Mouse (Mus musculus) hindbrain, postnatal 0 days (tissue): ENCODE results near the gene Msgn1. TPM values are rescaled to one million over a fixed set of nuclear protein-coding genes. Genes with fewer than 3 reads are reported as not detected.

ENCODE experiments used
- ATAC-seq: fragments of 200-750 bp; cut with Nextera tagmentation; 2 replicates; pipeline ENCODE4 v1.8.0; 2017; ENCODE audit warnings: mild to moderate bottlenecking, moderate TSS enrichment, moderate library complexity
- DNase-seq: peaks from one replicate; pipeline ENCODE4 v3.0.0-alpha.2; 2015; ENCODE audit warnings: low spot score
- H3K27ac ChIP-seq: fragments of 300-500 bp; sonication (generic); 2 replicates; pipeline ENCODE4 v1.5.1; 2014; ENCODE audit warnings: mild to moderate bottlenecking
- H3K27me3 ChIP-seq: fragments of 300-500 bp; sonication (generic); 2 replicates; pipeline ENCODE4 v1.6.1; 2014; ENCODE audit warnings: low read length, mixed read lengths; ENCODE audit not compliant: insufficient read depth
- H3K36me3 ChIP-seq: fragments of 300-500 bp; sonication (generic); 2 replicates; pipeline ENCODE4 v1.6.1; 2014; ENCODE audit warnings: low read length, mixed read lengths; ENCODE audit not compliant: insufficient read depth
- H3K4me1 ChIP-seq: fragments of 300-500 bp; sonication (generic); 2 replicates; pipeline ENCODE4 v1.6.1; 2014; ENCODE audit warnings: antibody characterized with exemption, low read length, mixed read lengths; ENCODE audit not compliant: insufficient read depth
- H3K4me2 ChIP-seq: fragments of 300-500 bp; sonication (generic); 2 replicates; pipeline ENCODE4 v1.6.1; 2014; ENCODE audit warnings: low read depth, mild to moderate bottlenecking, low read length, moderate library complexity, mixed read lengths
- H3K4me3 ChIP-seq: fragments of 300-500 bp; sonication (generic); 2 replicates; pipeline ENCODE4 v1.5.1; 2014; ENCODE audit warnings: low read length
- H3K9ac ChIP-seq: fragments of 300-500 bp; sonication (generic); replicated peaks from 2 replicates; pipeline ENCODE4 v1.6.1; 2014; ENCODE audit warnings: mild to moderate bottlenecking, low read length, moderate library complexity, mixed read lengths
- H3K9me3 ChIP-seq: fragments of 300-500 bp; sonication (generic); 2 replicates; pipeline ENCODE4 v1.6.1; 2016; ENCODE audit warnings: low read length, mixed read lengths
- CTCF ChIP-seq: IDR thresholded peaks from 2 replicates; pipeline ENCODE4 v1.5.1; 2016; ENCODE audit warnings: antibody characterized with exemption, control low read depth, low read depth
- WGBS: fragments of 180-500 bp; shearing (Covaris S2); extraction: QIAGEN DNeasy Blood & Tissue Kit; methylation state at CpG from one replicate; pipeline ENCODE4 v1.1.7; 2014; 5-methylcytosine and 5-hydroxymethylcytosine counted together
- polyA plus RNA-seq: library from polyadenylated mRNA; unstranded; fragments of >200 nt; fragmentation: Nextera tagmentation; extraction: Ambion mirVana; gene quantifications from 2 replicates; pipeline ENCODE4 v1.2.1, GENCODE M21; 2015
- total RNA-seq: library from RNA; depleted of rRNA; stranded (reverse); fragments of >200 nt; gene quantifications from 2 replicates; pipeline ENCODE4 v1.2.3, GENCODE M21; 2014

Msgn1 gene
- total and polyA plus RNA-seq, 2 experiments from 2014 or later, result not detected

GRCm38 (mm10) chr12:11214776-11215175 lies 6.0 kb upstream of the Msgn1 start:
- Histone ChIP-seq H3K4me2 (no peak overlapping the region), H3K36me3 (no peaks in the 10 kb centered on the region), H3K27me3 (no peaks in the 10 kb centered on the region), H3K4me1 (no peaks in the 10 kb centered on the region), H3K9ac (no peak overlapping the region), H3K9me3 (no peaks in the 10 kb centered on the region), H3K27ac (no peak overlapping the region), H3K4me3 (no peak overlapping the region)
- TF ChIP-seq CTCF, result no peak
- no peak for ATAC-seq
- DNase-seq, result no peak

DNA sequence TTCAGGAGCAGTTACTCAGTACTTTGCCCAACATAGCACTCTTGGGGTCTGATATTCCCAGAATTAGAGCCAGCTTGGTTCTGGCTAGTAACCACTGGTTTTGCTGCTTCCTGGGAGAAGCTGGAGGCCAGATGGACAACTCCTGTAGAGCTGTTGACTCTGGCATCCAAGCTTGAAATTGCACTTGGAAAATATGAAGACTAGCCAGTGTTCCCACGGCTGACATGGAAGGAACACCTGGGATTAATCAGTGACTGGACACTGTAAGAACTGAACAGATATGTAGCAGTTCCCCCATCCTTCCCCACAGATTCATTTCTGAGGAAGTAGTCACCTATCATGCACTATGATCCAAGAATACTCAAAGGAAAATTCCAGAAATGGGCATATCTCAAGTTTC lies 4.1 kb upstream of the Msgn1 start:
- DNase-seq (no peak), ATAC-seq (no peak)
- Histone ChIP-seq H3K9me3 (no peaks in the 10 kb centered on the region), H3K27me3 (no peaks in the 10 kb centered on the region), H3K4me3 (no peak overlapping the region), H3K4me2 (no peak overlapping the region), H3K36me3 (no peaks in the 10 kb centered on the region), H3K4me1 (no peaks in the 10 kb centered on the region), H3K27ac (no peak overlapping the region), H3K9ac (no peak overlapping the region)
- WGBS, result 74% methylated on average over 1 of the region's 1 CpGs
- TF ChIP-seq CTCF, result no peak

DNA sequence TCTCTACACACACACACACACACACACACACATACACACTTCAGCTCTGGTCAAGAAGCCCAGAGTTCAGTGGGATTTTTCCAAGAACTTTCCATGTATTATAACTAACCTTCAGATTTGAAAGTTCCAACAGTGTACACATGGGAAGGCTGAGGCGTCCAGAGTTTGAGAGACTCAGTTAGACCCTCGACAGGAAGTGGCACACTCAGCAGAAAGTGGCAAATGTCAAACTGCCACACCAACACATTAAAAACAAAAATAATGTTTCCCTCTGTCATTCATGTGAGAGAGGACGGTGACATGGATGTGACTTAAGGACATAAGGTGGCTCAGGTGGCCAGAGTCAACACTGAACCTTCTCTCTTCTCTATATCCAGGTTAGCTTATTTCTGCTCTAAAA lies 1.6 kb upstream of the Msgn1 start:
- DNase-seq (no peak), ATAC-seq (no peak)
- Histone ChIP-seq H3K4me3 (no peak overlapping the region), H3K27ac (no peak overlapping the region), H3K9ac (no peak overlapping the region), H3K27me3 (no peaks in the 10 kb centered on the region), H3K9me3 (no peaks in the 10 kb centered on the region), H3K36me3 (no peaks in the 10 kb centered on the region), H3K4me2 (no peak overlapping the region), H3K4me1 (no peaks in the 10 kb centered on the region)
- 86% methylated on average over 3 of the region's 3 CpGs for WGBS
- TF ChIP-seq CTCF, result no peak

GRCm38 (mm10) chr12:11209636-11210035 lies 864 bp upstream of the Msgn1 start:
- no peaks in the 10 kb centered on the region for H3K27me3 ChIP-seq
- 85% methylated on average over 5 of the region's 5 CpGs for WGBS
- no peak for TF ChIP-seq CTCF

DNA sequence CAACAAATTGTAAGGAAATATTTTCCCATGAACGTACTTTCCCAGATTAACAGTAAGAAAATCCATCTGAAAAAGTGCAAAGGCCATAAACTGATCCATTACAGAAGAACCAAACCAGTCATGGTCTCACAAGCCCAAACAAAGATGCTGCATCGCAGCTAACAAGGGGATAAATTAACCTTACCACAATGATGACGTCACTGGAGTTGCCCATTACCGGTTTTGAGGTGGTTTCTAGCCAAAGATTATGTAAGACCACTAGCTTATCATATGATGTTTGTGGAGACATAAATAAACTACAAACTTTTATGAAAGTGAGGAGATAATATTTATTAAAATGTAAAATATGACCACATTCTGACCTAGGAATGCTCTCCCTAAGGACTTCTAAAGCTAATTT lies 2.5 kb downstream of the Msgn1 start:
- H3K27me3 ChIP-seq, result no peaks in the 10 kb centered on the region
- no peak overlapping the region for H3K4me2 ChIP-seq
- H3K27ac ChIP-seq, result no peak overlapping the region
- H3K4me3 ChIP-seq, result no peak overlapping the region
- H3K4me1 ChIP-seq, result no peaks in the 10 kb centered on the region
- DNase-seq, result no peak
- H3K36me3 ChIP-seq, result no peaks in the 10 kb centered on the region
- no peaks in the 10 kb centered on the region for H3K9me3 ChIP-seq
- no peak for ATAC-seq
- no peak overlapping the region for H3K9ac ChIP-seq
- TF ChIP-seq CTCF, result no peak
- WGBS, result 79% methylated on average over 4 of the region's 4 CpGs

More at GRCm38 (mm10) chr12:11209636-11210035, 864 bp upstream of the Msgn1 start:
- Histone ChIP-seq H3K9me3 (no peaks in the 10 kb centered on the region), H3K27ac (no peak overlapping the region), H3K4me1 (no peaks in the 10 kb centered on the region), H3K36me3 (no peaks in the 10 kb centered on the region), H3K4me3 (no peak overlapping the region), H3K4me2 (no peak overlapping the region), H3K9ac (no peak overlapping the region)
- ATAC-seq (no peak), DNase-seq (no peak)

DNA sequence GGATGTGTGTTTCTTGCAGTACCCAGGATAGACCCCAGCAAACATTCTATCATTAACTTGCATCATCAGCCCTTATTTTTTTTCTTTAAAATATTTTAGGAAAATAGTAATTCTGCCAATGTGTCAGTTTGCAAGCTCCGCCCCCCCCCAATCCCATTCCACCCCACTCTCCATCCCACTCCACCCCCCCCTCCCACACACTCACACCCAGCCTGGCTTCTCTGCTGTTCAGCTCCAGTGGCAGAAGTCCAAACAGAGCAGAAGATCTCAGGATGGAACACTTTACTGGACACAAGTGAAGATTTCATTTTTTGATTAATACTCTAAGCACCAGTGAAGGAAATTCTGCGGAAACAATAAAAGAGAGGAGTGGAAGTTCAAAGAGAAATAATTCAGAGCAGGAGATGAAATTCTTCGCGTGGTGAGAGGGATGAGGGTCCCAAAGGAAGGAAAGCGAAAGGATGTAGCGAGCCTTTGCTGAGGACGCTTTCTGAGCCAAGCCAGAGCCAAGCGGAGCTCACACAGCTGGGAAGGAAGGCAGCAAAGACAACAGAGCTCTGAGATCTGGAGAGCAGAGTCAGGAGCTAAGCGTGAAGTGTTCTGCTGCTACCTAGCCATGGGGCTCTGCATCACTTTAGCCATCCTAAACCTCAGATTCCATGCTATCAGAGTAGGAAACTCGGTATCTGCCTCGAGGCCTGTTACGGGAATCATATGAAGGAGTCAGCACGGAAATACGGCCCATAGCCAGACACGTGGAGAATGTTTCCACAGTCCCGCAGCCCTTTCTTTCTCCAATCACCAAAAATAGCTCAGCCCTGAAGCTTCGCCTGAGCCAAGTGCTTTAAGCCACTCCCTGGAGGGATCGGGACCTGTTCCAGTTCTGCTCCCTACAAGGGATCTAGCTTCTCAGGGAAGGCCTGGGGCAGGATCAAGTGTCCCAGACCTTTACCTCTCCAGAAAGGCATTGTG lies 4.8 kb downstream of the Msgn1 start:
- ATAC-seq (no peak), DNase-seq (peak; percentile 12)
- Histone ChIP-seq H3K36me3 (no peaks in the 10 kb centered on the region), H3K4me1 (no peaks in the 10 kb centered on the region), H3K27me3 (no peaks in the 10 kb centered on the region), H3K9ac (no peak overlapping the region), H3K9me3 (no peaks in the 10 kb centered on the region), H3K27ac (no peak overlapping the region), H3K4me3 (no peak overlapping the region), H3K4me2 (0 out of 2 replicates have a peak overlapping the region, but pooled peaks have one; percentile 5)
- 67% methylated on average over 18 of the region's 18 CpGs for WGBS
- TF ChIP-seq CTCF, result no peak

GRCm38 (mm10) chr12:11202476-11202875 lies 6.3 kb downstream of the Msgn1 start:
- WGBS, result 90% methylated on average over 8 of the region's 8 CpGs
- Histone ChIP-seq H3K4me1 (no peaks in the 10 kb centered on the region), H3K9me3 (no peaks in the 10 kb centered on the region), H3K4me2 (no peak overlapping the region), H3K4me3 (no peak overlapping the region), H3K27me3 (no peaks in the 10 kb centered on the region), H3K36me3 (no peaks in the 10 kb centered on the region), H3K27ac (no peak overlapping the region), H3K9ac (no peak overlapping the region)
- no peak for ATAC-seq
- no peak for TF ChIP-seq CTCF
- no peak for DNase-seq
